Mouse (Mus musculus) T-cell, adult 2 months (primary cell): ENCODE measurements around the gene Sox6.
A peak's percentile ranks its signal among the peaks of the same experiment; 100 is the strongest.
"Not testable (repeated sequence)": the region's sequence is repeated elsewhere in the genome, so short reads cannot be mapped to it uniquely, and the experiment has no call there.

Experiments
- DNase-seq: peaks from one replicate; pipeline ENCODE4 v3.0.0; 2022; ENCODE audit warnings: low spot score

The Sox6 gene

GRCm38 (mm10) chr7:115663399-115663798 is 375.2 kb downstream of the Sox6 start:
- no peak for DNase-seq

DNA sequence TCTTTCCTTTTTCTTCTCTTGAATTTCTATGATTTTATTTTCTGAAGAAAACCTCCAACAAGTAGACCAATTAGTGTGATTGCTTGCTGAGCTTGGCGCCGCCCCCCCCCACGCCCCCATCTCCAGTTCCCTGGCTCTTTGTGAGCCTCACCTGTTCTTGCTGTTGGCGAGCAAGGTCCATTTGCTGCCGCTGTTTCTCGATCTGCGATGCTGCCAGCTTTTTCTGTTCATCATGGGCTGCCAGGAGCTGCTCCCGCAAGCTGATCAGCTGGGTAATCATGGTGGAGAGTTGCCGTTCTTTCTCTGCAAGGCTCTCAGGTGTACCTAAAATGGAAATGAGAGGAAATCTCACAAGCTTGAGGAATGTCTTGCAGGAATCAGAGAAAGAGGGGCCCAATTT is 376.5 kb downstream of the Sox6 start:
- no peak for DNase-seq

- DNase-seq = no peak
Observed at GRCm38 (mm10) chr7:115646696-115647095, 391.9 kb downstream of the Sox6 start.

DNA sequence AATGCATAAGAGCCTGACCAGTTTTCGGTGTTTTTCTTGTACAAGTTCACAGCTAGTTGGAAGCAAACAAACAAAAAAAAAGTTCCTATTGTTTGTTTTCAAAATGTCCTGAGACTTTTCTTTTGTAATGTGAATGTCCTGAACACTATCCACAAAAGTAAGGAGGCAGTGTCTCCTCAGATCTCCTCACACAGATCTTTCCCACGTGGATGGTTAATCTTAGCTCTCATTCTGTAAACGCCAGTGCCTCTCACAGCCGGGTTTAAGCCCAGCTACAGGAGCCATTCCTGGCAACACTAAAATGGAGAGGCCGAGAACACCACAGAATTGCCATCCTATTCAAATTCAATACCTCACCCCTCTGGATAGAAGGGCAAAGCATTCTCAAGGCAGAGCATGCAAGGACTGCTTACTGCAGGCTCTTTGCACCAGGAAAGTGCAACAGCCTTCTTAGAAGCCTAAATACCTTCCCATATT is 392.6 kb downstream of the Sox6 start:
- DNase-seq = no peak

- DNase-seq = no peak
Observed at GRCm38 (mm10) chr7:115645272-115645970, 393.2 kb downstream of the Sox6 start.

DNA sequence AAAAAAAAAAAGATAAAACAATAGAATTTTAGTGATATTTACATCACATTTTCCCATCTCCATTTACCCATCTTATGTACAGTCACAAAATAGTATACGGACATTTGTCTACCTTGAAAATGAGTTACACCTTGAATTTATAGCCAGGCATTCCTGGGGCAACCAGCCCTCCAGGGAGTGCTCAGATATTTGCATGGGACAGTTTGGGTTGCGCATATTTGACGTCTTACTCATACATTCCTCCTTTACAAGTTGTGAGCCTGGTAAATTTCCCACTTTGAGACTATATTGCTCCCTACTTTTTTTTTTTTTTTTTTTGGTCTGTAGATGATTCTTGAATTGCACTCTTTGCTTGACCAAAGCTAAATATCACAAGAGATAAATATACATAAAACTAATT is 407.9 kb downstream of the Sox6 start:
- DNase-seq = no peak

DNA sequence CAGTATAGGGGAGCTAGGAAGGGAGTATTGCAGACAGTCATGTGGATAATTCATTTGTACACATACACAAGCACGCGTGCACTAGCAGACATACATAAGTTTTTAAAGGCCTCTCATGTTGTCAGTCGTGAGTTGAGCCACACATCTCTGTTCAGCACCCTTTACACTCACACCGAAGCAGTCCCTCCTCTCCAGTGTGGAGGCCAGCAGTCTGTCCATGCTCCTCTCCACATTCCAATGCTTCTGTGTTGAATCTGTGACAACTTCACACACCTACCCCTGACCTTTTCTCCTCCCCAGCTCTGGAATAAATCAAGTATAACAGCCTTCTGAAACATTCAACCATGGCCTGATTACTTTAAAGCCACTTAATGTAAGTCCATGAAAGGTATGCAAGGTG is 408.3 kb downstream of the Sox6 start:
- no peak for DNase-seq

DNA sequence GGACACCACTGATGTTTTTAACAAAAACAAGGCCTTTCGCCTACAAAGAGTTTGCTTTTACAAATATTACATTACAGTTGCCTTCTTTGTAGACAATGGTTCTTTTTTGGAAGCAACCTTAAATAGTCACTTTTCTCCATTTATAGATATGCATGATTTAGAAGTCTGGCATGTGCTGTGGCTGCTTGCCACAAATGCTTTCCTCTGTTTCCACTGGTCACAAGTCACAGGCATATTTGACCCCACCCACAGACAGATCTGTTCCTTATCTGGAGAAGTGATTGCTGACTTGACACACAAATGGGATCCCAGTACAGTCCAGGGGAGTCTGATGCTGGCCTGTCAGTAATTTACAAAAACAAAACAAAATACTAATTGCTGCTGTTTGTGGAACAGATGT is 409.8 kb downstream of the Sox6 start:
- no peak for DNase-seq

GRCm38 (mm10) chr7:115625956-115626355 is 412.6 kb downstream of the Sox6 start:
- no peak for DNase-seq

DNA sequence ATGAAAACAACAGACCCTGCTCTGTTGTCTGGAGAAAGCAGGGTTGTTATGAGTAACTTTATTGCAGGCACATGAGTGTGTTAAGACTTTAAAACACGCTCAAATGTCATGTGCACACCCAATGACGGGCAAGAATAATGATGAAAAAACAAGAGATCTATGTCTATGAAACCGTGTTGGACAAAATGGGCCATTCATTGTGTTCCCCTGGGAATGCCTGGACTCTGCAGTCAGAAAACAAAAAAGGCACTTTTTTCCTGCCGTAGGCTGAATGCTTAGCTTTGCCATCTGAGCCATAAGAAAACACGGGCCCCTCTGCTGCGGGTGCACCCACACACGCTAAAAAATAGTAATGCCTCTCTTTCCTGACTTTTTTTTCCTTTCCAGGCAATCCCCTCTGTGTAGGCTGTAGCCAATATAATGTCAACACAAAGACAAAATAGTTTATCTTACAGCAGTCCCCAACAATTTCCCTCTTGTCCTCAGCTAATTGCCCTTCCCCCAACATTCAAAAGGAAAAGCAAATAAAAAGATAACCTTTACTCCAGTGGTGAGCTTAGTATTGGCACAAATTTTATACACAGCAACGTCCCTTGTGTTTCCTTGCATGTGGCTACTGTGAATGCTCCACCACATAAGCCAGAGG is 413.6 kb downstream of the Sox6 start:
- no peak for DNase-seq

- DNase-seq = no peak
Observed at GRCm38 (mm10) chr7:115624451-115624850, 414.1 kb downstream of the Sox6 start.

DNA sequence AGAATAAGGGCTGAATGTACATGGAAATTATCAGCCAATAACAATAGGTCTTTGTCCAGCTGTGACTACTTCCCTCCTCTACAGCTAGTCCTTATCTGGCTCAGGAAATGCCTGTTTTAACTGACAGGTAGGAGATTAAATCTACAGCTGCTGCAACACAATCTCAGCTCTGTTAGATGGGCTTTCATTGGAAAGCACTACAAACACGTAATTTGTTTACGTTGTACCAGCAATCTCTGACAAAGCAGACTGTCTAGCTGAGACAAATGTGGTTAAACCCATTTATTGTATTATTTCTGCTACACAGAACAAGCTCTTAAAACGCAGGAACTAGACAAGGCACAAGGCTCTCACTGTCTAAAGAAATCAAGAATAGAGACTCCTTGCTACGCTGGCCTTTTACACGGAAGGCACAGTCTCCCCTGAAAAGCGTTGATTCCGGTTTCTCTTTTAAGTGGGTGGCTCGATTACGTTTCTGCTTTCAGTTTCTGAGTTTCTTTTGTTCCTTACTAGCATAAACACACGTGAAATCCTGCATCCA is 422.8 kb downstream of the Sox6 start:
- DNase-seq = peak; percentile 67

DNA sequence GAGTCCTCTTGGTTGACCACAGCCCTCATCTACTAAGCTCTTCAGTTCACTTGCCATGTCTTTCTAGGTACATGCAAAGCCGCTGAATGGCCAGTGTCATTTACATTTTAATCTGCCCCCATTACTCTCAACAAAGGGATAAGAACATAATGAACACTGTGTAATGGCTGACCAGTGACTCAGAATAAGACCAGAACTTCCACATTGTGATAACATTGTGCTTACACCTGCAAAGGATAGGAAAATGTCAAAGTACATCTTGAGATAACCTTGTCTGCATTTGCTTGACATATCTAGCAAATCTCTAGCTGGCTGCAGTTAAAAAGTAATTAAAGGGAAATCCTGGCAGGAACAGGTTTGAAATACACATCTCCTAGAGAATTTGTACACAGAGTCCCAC is 431.1 kb downstream of the Sox6 start:
- DNase-seq = no peak

DNA sequence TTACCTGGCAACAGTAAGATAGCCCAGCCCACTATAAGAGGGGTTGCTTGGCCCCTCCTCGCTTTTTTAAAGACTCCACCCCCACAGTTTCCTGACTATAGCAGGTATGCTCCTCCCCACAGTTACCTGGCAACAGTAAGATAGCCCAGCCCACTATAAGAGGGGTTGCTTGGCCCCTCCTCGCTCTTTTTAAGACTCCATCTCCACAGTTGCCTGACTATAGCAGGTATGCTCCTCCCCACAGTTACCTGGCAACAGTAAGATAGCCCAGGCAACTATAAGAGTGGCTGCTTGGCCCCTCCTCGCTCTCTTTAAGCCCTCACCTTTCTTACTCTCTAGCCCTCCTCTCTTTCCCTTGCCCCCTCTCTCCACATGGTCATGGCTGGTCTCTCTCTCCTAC is 432.5 kb downstream of the Sox6 start:
- not testable (repeated sequence) for DNase-seq

- DNase-seq = no peak
Observed at GRCm38 (mm10) chr7:115604883-115605282, 433.7 kb downstream of the Sox6 start.

- DNase-seq = no peak
Observed at GRCm38 (mm10) chr7:115597376-115597775, 441.2 kb downstream of the Sox6 start.

GRCm38 (mm10) chr7:115580461-115580860 is 458.1 kb downstream of the Sox6 start:
- no peak for DNase-seq

- DNase-seq = no peak
Observed at GRCm38 (mm10) chr7:115579826-115580225, 458.8 kb downstream of the Sox6 start.

- no peak for DNase-seq
Observed at GRCm38 (mm10) chr7:115576387-115576786, 462.2 kb downstream of the Sox6 start.

GRCm38 (mm10) chr7:115574834-115575233 is 463.8 kb downstream of the Sox6 start:
- DNase-seq = no peak

- no peak for DNase-seq
Observed at GRCm38 (mm10) chr7:115568821-115569240, 469.8 kb downstream of the Sox6 start.

DNA sequence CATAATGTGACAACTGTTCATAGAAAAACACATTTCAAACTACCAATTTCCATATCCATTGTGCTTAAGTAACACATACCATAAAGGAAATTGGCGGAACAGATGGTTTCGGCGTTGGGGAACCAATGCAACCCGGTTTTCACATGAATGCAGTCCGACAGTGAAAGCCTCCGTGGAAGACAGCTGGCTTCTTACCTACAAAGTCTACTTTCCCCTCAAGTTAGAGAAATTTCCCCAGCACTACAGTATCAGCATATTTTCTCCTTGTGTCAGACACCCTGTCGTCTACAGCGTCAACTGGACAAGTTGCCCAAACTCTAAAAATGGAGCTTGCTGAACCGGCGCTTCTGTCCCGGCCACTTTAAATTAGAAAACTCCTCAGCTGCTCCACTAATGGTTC is 470.3 kb downstream of the Sox6 start:
- no peak for DNase-seq

DNA sequence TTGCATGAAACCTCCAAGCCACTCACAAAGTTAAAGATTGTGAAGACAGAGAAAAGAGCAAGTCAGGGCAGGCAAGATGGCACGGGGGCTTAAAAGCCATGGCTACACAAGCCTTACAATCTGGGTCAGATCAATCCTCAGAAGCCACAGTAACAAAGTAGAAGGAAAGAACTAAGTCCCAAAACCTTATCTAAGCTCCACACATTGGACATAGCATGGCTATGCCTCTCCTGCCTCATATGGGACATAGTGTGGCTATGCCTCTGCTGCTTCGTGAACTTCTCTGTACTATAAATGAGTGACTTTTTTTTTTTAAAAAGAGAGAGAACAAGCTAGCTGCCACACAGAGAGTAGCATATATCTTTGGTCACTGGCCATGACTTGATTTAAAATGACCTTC is 471.8 kb downstream of the Sox6 start:
- DNase-seq = no peak

GRCm38 (mm10) chr7:115565060-115565426 is 473.6 kb downstream of the Sox6 start:
- no peak for DNase-seq
